Mouse (Mus musculus) thymus, postnatal 14 days (tissue): ENCODE results near the gene Rfk.

Experiments
- DNase-seq: peaks from one replicate; pipeline ENCODE4 v3.0.0; 2021

Gene Rfk

GRCm38 (mm10) chr19:17385426-17385825 lies 8.4 kb upstream of the Rfk start:
- DNase-seq = no peak

- DNase-seq = no peak
These were observed 7.4 kb upstream of the Rfk start for GRCm38 (mm10) chr19:17386424-17386823.

- no peak for DNase-seq
These were observed 5.4 kb upstream of the Rfk start for GRCm38 (mm10) chr19:17388404-17388803.

- no peak for DNase-seq
These were observed 977 bp upstream of the Rfk start for GRCm38 (mm10) chr19:17392866-17393265.

- DNase-seq = no peak
These were observed 3.0 kb downstream of the Rfk start for GRCm38 (mm10) chr19:17396802-17397201.

- no peak for DNase-seq
These were observed 4.1 kb downstream of the Rfk start for GRCm38 (mm10) chr19:17397922-17398321.

- DNase-seq = no peak
These were observed 6.1 kb downstream of the Rfk start for GRCm38 (mm10) chr19:17399965-17400364.

GRCm38 (mm10) chr19:17400571-17400970 lies 6.7 kb downstream of the Rfk start:
- DNase-seq = no peak

GRCm38 (mm10) chr19:17403175-17403574 lies 9.3 kb downstream of the Rfk start:
- no peak for DNase-seq

- no peak for DNase-seq
These were observed 13.0 kb downstream of the Rfk start for GRCm38 (mm10) chr19:17406823-17407222.

GRCm38 (mm10) chr19:17408591-17408990 lies 14.7 kb downstream of the Rfk start:
- no peak for DNase-seq

- DNase-seq = no peak
These were observed 15.5 kb downstream of the Rfk start for GRCm38 (mm10) chr19:17409351-17409750.

- DNase-seq = no peak
These were observed 16.7 kb downstream of the Rfk start for GRCm38 (mm10) chr19:17410465-17411065.

GRCm38 (mm10) chr19:17412915-17413459 lies 19.1 kb downstream of the Rfk start:
- DNase-seq = no peak

- no peak for DNase-seq
These were observed 24.0 kb downstream of the Rfk start for GRCm38 (mm10) chr19:17417855-17418254.

GRCm38 (mm10) chr19:17423306-17423705 lies 29.5 kb downstream of the Rfk start:
- DNase-seq = no peak

- no peak for DNase-seq
These were observed 34.1 kb downstream of the Rfk start for GRCm38 (mm10) chr19:17427824-17428560.

- DNase-seq = no peak
These were observed 34.7 kb downstream of the Rfk start for GRCm38 (mm10) chr19:17428561-17428914.

GRCm38 (mm10) chr19:17436651-17437050 lies 42.8 kb downstream of the Rfk start:
- DNase-seq = no peak

- DNase-seq = no peak
These were observed 45.8 kb downstream of the Rfk start for GRCm38 (mm10) chr19:17439476-17440189.

GRCm38 (mm10) chr19:17443581-17443980 lies 49.7 kb downstream of the Rfk start:
- no peak for DNase-seq
